Mouse (Mus musculus) layer of hippocampus, postnatal 10 days (tissue): ENCODE results near the gene Apmap. TPM values are rescaled to one million over a fixed set of nuclear protein-coding genes. Genes with fewer than 3 reads are reported as not detected.

Experiments
- DNase-seq, 2 experiments: peaks; one replicate each; pipeline ENCODE4 v3.0.0; 2021; ENCODE audit warnings: low spot score in 2 of 2
- long read RNA-seq: library from polyadenylated mRNA; stranded (forward); transcript quantifications from one replicate; pipeline ENCODE4 v2.0.0, GENCODE M21; 2023
- total RNA-seq, 2 experiments: library from RNA; stranded (reverse); gene quantifications; 2 replicates each; pipeline ENCODE4 v1.2.3; 2021

The Apmap gene
- total RNA-seq: 10 to 100 TPM; 48.9 to 53.0 TPM
- long read RNA-seq, transcript Apmap-201 (9 exons, 2,235 nt): major isoform, 47 of 62 reads
- long read RNA-seq, partial matches to known transcripts: 8 of 62 reads
- long read RNA-seq, other reads (novel, unspliced or antisense): 7 of 62 reads

DNA sequence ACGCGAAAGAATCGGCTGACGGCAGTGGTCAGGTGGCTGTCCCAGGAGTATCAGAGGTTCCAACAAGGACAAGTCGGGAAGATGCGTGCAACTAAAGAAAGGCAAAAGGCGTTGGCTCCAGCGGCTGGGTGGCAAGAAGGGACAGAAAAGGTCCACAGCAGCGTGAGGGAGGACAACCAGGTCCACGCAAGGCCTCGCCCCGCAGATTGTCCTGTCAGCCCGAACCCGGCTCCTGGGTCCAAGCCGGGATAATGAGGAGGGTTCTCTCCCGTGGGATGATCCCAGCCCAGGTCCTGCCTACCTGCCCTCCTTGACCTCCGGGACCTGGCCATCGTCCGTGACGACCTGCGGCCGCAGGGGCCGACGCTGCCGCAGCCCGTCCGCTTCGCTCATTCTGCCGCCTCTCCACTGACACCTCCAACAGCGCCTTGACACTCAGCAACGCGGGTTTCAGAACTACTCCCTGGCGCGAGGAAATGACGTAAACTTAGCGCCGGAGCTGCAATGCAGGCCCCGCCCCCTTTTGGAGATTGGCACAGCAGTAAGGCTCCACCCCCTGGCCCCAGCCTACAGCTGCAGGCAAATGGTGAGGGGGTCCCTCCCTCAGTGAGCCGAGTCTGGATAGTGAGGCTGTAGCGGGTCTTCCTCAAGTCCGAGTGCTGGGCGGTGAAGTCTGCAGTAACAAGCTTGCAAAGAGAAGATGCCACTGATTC, at the start of gene Apmap:
Gene Apmap (minus strand): TSS at position 481 of the 713 bp plus-strand sequence.
- DNase-seq: peak; percentile 97 to 98

DNA sequence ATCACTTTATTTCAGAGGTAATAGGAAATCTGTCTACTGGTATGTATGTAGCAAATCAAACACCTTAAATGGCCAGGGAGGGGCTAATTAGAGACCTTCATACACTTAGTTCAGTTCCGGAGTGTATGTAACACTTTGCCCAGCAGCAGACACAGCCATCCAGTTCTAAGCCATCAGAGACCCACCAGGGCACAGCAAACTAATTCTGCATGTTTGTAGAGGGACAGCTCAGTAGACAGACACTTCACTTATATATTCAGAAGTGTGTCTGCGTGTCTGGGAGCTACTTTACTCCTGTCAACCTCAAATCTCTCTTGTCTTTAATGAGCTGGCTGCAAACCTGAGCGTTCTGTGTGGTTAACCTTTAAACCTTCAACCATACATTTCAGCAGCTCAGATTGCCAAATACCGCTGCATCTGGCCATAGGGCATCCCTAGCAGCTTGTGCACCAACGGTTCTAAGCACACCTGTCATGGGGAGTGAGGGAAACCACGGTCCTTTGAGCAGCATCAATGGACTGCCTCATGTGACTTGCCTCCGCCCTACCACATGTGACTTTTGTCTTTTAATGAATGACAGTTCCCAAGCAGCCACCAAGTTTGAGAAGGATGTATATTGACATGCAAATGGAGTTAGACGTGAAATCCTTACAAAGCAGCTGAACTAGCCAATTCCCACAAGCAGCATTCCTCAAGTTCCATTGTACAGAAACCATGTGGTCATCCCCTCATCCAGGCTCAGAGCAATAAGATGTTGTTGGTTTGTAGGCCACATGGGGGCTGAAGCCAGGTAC, 48.8 kb upstream of the Apmap start:
- DNase-seq: no peak

DNA sequence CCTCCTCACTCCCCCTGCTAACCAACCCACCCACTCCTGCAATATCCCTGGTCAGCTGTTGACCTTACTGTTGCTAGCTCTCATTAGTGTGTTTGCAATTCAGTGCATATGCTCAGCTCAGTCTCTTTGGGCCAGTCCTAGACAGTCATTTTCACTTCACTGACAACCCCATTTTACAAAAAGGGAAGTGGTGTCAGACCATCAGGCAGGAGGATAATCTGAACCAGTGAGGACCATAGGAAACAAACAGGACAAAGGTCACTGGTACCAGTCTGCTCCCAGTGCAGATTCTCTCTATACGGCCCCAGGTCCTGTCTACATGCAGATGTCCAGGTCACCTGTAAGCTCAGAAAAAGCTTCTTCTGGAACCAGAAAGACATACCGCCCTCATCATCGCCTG, 47.7 kb upstream of the Apmap start:
- DNase-seq: no peak

DNA sequence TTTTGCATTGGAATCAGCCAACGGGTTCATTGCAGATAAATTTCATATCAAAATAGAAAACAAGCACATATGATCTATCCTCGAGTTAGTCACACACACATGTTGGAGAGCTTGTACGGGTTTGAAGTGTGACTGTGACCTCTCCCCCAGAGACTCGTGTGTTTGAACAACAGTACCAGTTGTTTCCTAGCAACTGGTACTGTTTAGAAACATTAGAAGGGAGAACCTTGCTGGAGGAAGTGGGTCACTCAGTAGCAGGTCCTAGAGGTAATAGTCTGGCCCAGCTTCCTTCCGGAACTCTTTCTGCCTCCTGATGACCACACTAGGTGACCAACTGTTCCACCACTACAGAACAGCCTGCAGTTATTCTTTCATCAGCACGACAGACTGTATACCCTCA, 46.9 kb upstream of the Apmap start:
- no peak for DNase-seq

DNA sequence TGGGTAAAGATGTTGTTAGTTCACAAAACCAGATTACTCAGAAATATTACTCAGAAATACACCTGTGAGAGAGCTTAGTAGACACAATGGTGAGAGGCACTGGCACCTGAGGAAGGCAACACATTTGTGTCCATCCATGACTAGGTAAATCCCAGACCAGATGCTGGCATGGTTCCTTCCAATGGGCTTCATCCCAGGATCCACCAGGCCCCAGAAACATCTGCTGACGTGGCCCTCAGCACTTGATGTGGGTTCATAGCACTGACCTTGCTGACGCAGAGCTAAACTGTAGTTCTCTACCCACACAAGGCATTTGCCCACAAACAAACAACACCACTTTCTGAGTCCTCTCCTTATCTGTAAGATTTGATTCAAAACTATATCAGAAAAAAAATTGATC, 46.4 kb upstream of the Apmap start:
- no peak for DNase-seq

DNA sequence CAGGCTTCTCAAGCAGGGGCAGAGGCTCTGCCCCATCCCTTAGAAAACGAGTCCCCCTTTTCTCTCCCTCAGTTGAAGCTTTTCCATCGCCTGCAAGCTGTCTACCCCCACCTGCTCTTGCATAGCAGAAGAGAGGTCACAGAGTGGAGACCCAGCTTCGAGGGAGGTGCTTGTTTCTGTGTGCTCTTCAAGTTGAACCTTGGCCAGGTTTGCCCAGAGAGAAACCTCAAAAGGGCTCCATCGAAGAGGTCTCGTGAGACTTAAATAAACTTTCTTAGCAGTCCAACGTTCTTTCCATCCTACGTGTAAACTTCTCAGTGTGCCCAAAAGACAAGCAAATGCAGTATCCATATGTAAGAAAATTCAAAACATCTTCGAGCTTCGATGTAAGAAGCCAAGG, 43.0 kb upstream of the Apmap start:
- no peak for DNase-seq

DNA sequence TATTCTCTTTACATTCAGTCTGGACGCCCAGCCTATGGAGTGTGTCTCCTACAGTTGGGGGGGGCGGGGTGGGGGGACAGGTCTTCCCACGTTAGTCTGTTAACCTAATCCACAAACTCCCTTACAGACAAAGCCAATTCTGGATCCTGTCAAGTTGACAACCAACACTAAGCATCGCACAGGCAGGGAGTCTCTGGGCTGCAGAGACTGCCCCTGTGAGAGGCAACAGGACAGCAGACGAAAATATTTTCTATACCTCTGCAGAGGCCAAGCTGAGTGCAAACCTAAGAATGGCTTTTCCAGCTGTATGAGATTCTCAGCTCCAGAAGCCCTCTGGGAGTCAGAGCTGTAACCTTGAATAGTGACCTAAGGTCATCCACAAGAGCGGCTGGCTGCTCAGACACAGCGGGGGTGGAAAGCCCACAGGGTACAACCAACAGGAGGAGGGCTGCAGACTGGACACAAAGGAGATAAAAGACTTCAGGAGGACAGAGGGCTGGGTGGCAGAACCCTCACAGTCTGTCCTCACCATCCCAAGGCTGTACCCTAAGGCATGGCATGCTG, 42.2 kb upstream of the Apmap start:
- DNase-seq: no peak

DNA sequence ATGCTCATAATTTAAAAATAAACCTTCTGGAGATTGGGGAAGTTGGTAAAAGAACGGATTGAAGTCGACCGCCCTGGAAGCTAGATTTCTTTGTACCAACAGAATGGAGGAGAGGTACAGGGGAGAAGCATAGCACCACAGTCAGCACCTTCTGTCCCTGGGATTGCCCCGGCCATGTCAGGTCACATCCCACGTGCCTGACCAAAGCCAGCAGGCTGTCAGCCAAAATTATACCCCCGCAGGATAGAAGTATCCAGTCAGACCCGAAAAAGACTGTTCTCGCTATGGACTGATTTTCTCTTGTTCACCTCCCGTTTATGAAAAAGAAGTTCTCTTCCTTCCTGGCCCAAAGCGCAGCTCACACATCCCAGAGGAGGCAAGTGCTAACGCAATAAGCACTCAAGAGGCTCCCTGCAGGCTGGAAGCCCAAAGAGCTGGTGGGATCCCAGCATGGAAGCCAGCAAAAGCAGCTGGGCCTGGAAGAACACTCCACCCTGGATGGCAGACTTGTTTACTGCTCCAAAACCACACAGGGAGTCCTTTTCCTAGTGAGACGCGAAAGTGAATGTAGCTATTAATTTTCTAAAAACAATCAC, 40.0 kb upstream of the Apmap start:
- peak; percentile 24 to 41 for DNase-seq

DNA sequence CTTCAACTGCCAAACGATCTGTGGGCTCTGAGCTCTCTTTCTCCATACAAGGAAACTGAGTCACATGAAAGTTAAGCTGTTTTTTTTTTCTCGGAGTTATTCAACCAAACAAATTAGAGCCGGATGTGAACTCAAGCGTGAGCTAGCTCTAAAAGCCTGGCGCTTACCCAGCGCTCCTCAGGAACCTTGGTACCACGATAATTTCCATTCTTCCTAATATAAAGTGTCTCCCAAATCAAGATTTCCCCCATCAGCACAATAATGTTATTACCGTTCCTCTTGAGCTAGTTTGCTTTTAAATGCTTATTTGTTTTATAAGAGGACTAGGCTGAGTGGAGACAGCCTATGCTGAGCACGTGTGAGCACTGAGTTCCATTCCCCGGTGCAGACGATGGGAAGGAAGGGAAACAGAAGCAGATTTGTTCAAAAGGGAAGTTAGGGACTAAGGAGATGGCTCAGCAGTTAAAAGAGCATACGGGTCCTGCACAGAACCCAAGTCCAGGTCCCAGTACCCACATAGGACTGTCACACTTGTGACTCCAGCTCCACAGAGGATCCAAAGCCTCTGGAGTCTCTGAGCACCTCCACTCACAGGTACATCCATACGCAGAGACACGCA, 39.4 kb upstream of the Apmap start:
- no peak for DNase-seq

DNA sequence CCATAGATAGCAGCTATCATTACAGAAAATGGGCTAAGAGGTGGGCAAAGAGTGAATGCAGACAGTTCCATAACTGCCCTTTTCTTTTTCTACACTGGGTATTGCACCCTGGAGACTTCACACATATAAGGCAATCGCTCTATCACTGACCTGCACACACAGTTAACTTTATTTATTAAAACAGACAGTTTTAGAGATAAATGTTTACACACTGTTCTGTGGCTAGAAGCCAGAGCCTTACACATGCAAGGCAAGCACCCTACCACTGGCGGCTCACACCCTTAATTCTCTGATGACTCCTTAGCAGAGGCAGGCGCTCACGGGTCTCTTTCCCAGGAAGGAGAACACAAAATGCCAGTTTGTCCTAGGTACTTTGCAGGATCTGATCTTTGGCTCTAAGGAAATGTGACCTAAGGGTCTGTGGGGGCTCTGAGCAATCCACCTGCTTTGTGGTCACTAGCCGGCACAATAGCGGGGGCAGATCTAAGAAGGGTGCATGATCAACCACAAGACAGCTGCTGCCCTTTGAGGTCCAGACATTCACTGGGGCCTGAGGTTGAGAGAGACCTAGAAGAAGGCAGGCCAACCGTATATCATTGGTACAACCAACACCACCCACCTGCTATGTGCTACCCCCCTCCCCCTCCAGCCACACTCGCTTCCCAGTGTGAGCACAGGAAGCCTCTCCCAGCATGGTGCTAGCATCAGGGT, 38.2 kb upstream of the Apmap start:
- no peak for DNase-seq

DNA sequence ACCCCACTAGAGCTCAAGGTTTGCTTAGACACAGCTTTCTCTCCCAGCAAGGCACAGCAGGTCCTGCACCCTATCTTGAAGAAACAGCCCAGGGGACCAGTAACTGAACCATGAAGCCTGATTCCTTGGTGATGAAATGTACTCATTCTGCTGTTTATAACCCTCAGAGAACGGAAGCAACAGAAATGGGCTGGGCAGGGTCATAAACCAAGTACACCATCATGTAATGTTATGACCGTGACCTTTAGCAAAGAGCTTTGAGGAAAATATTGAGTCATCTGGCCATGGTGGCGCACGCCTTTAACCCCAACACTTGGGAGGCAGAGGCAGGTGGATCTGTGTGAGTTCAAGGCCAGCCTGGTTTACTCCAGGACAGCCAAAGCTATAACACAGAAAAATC, 36.9 kb upstream of the Apmap start:
- DNase-seq: no peak

DNA sequence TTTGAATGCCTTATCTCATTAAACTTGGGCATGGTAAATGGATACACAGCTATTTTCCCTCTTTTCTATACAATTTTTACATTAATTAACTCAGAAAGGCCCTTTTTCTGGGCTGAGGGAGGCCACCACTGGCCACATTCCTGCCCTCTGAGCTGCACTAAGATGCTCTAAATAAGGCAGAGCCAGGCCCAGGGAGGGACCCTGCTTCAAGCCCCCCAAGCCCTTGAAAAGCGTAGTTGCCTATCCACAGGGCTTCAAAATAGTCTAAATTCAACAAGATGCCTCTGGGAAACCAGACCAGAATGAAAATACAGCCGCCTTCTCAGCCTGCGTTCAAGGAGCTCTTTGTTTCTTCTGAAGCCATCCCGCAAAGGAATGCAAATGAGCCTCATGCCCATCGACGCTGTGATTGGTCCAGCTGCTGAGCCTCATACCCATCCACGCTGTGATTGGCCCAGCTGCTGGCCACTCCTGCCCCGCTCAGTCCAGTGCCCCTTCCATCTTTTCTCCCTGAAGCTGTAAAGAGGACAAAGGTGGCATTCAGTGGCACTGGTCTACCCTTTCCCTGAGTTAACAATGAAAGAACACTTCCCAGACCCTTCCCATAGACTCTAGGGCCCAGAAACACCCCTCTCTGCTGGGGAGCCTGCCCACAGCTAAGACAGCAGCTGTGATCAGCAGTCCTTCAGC, 35.5 kb upstream of the Apmap start:
- peak; percentile 63 to 71 for DNase-seq

DNA sequence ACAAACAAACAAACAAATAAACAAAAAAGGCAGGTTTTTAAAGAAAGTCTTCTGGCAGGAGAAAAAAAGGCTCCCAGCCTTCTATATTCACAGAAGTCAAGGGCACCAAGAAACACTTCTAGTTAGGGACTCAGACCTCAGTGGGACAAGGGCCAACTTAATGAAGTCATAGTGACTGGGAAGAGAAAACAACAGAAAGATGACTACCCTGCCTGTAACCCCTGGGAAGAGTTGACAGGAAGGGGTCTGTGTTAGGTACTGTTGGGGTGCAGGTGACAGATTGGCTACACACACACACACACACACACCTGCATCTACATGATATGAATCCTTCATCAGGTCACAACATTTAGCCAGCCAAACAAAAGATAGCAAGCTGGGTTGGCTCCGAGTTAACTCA, 34.8 kb upstream of the Apmap start:
- no peak for DNase-seq

DNA sequence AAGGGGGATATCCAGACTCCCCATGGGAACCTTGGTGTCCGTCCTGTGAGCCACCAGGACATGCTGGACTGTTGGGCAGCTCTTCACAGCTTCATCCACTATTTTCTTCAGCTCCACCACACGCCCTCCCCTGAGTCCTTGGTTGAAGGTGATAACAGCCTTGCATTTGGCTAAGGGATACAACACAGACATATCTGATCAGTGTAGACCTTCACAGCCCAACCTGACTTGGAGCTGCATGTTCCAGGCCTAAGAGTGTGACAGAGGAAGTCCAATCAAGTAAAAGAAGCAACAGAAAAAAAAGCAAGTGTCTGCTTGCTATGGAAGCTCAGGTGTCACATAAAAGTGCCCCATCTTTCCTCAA, 30.0 kb upstream of the Apmap start:
- DNase-seq: no peak

DNA sequence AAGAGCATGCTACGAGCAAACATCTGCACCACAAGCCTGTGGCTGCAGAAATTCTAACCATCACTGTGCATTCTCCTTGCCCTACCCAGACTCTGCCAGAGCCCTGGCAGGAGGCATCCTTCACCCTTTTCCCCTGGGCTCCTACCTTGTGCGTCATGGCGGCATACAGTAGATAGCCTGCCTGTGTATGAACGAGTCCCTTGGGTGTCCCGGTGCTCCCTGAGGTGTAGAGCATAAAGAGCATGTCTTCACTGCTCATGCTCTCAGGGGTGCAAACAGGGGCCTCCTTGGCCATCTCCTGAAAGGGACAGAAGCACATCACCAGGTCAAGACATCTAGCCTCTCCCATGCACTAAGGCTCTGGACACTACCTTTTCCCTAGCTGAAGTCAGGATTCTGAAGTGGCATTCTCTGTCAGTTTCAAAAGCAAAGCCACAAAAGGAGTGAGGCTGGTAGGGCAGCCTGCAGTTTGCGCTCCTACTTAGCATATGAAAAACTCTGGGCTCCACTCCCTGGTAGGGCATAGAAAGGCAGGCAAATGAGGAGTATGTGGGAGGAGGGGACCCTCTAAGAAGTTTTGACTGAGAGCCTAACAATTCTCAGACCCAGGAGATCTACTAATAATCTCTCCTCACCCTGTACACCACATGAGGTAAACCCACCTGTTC, 29.5 kb upstream of the Apmap start:
- no peak for DNase-seq

DNA sequence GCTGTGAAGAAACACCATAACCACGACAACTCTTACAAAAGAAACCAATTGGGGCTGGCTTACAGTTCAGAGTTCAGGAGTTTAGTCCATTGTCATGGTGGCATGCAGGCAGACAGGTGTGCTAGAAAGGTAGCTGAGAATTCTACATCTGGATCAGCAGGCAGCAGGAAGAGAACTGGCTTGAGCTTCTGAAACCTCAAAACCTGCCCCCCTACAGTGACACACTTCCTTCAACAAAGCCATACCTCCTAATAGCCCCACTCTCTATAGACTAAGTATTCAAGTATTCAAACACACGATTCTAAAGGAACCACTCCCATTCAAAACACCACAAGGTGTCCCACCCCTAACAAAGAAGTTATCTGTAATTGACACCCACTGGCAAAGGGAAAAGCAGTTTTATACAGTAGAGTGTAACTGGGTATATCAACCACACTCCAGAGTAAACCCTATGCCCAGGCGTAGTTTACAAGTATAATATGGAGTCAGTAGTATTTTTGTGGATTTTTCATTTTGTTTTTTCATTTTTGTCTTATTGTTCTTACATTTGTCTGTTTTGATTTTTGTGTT, 27.6 kb upstream of the Apmap start:
- no peak for DNase-seq

DNA sequence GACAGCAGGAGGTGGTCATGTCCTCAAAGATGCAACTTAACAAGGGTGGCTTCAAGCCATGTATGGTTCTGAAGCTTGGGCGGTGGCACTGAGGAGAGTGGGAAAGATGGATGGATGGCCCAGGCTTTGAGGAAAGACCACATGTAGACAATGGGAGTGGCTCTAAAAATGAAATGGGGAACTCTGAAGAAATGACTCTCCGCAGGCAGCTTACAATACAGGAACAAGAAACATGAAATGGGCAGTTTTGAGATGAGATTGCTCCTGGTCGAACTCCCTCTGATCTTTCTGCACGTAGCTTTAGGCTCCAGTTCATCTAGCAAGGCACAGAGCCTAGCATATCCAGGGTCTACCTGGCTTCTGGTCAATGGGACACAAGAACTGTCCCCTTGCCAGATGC, 20.9 kb upstream of the Apmap start:
- no peak for DNase-seq

DNA sequence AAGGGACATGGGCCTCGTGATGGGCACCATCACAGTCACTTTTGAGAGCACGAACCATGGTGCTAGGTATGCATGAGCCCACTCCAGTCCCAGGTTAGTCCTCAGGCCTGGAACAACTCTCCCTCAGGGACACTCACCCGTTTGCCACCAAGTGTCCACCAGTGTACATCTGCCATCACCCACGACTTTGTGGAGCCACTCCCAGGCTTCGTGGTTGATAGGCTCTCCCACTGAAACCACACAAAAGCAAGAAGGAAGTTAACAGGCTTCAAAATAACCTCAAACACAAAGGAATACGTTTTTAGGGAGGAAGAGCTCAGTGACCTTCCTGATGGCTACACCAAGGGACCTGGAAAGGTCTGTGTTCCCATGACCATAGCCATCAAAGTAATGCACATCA, 18.8 kb upstream of the Apmap start:
- no peak for DNase-seq

DNA sequence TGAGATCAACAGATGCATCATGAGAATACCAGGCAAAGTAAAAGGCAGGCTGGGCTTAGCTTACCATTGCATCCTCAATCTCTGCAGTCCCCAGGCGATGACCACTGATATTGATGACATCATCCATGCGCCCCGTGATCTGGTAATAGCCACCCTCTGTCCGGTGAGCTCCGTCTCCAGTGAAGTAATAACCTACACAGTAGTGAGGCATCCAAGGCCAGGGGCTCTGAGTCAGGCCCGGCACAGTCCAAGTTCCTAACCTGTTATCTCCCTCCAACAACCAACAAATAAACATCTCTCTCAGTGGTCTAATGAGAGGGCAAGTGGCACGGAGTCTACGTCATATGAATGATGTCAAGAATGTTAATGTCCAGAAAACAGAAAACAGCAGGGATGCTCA, 16.6 kb upstream of the Apmap start:
- DNase-seq: no peak
